Mouse (Mus musculus) mature B cell (primary cell): ENCODE results near the gene Ffar2.

ENCODE experiments used
- in situ Hi-C: fragments of 300-500 bp; cut with MboI; formaldehyde crosslinking; loops from 2 replicates; pipeline ENCODE4 v1.14.3; 2019

The Ffar2 gene

DNA sequence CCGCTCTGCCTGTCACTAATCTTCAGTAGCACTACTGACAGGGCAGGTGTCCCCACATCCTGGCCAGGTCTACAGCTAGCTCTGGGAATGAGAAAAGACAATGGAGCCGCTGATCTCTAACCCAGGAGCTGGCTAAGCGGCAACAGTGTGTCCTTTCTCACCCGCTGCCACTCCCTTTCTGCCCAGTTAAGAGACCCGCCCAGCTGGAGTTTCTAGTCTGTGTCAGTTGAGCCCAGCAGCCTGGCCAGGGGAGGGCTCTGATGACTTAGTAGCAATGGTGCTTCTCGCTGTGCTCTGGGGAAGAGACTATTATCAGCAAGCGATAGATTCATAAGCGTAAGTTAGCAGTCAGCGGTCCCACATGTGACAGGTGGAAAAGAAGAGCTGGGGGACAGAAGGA, 54.3 kb downstream of the Ffar2 start:
- in situ Hi-C loops: no loop called here
